In the genomic region with DNA sequence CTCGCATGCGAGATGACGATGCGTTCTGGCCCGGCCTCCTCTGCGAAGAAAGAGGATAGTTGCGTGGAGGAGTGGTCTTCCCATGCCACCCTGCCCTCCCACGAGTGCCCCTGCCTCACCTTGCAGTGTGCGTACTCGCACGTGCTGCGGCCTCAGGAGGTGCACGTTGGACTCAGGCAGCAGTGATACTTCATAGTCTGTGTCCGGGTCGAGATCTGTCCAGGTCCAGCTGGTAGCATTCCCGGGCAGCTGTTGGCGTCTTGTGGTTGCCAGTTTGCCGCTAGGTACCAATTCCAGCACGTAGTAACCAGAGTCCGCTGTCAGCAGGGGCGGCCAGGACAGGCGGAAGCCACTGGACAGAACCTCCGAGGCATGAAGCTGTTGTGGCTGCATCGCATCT, we compare ENCODE assay signal across 8 mouse cellular contexts. TPM values are rescaled to one million over a fixed set of nuclear protein-coding genes. Genes with fewer than 3 reads are reported as not detected.
DNase-seq lines count a peak whose midpoint lies in the region; ATAC-seq and TF ChIP-seq lines count a peak whose summit lies in the region.

No protein-coding gene starts in this region.

- DNase-seq in MEL (ENCODE audit: low read depth, low spot score): no peak
- DNase-seq in hindbrain, embryonic 10.5 days (ENCODE audit: low spot score): no peak
- no peak for DNase-seq in liver, embryonic 14.5 days (ENCODE audit: low read depth in 3 of 3, low spot score in 3 of 3)
- no peak for DNase-seq in left cerebral cortex, postnatal 14 days (ENCODE audit: low spot score in 2 of 2)
- DNase-seq in left cerebral cortex, adult 11 months (ENCODE audit: low spot score): no peak

- H3K4me3 ChIP-seq in erythroblast, embryonic 14.5 days (replicated peaks): peak overlapping the region; percentile 72
- H3K4me3 ChIP-seq in MEL (ENCODE audit: control insufficient read depth in 1 of 2, insufficient read depth in 1 of 2, low read depth in 2 of 2, low read length in 2 of 2): peak overlapping the region in 1 of 2 experiments; percentile 84; a peak in 1 of 4 replicates
- peak overlapping the region; percentile 57 for H3K4me3 ChIP-seq in hindbrain, embryonic 10.5 days
- peak overlapping the region in 1 of 2 experiments; percentile 55; a peak in 2 of 4 replicates for H3K4me3 ChIP-seq in liver, embryonic 14.5 days (ENCODE audit: insufficient read depth in 1 of 2, low read depth in 2 of 2, low read length in 2 of 2)

- no peak for TF ChIP-seq CTCF in MEL (IDR thresholded peaks at IDR 0.05 in 2 of 3, conservative IDR thresholded peaks at IDR 0.05 in 1 of 3; ENCODE audit: control insufficient read depth in 1 of 3, insufficient read depth in 1 of 3, low read depth in 2 of 3, low read length in 3 of 3, poor library complexity in 1 of 3, severe bottlenecking in 1 of 3)
- TF ChIP-seq CTCF in liver, embryonic 14.5 days (IDR thresholded peaks at IDR 0.05; ENCODE audit: low read depth): no peak

- peaks cover 27% of the 10 kb centered on the region for H3K4me1 ChIP-seq in erythroblast, embryonic 14.5 days (ENCODE audit: control insufficient read depth)
- peaks cover 0 to 17% of the 10 kb centered on the region in 2 experiments; a peak in 2 of 4 replicates for H3K4me1 ChIP-seq in MEL (ENCODE audit: control insufficient read depth in 1 of 2, insufficient read depth in 2 of 2, low read length in 2 of 2)
- peaks cover 52% of the 10 kb centered on the region for H3K4me1 ChIP-seq in hindbrain, embryonic 10.5 days (replicated peaks)
- 0 out of 4 replicates have a peak, but pooled peaks cover 0 to 4% of the 10 kb centered on the region in 2 experiments for H3K4me1 ChIP-seq in liver, embryonic 14.5 days (replicated peaks; ENCODE audit: control insufficient read depth in 2 of 2, insufficient read depth in 2 of 2, low read length in 1 of 2)

- no peaks in the 10 kb centered on the region for H3K36me3 ChIP-seq in erythroblast, embryonic 14.5 days (ENCODE audit: control insufficient read depth)
- H3K36me3 ChIP-seq in MEL (ENCODE audit: control insufficient read depth in 1 of 2, insufficient read depth in 2 of 2, low read length in 2 of 2): peaks cover 0 to 2% of the 10 kb centered on the region in 2 experiments; a peak in 1 of 4 replicates
- H3K36me3 ChIP-seq in hindbrain, embryonic 10.5 days: no peaks in the 10 kb centered on the region
- H3K36me3 ChIP-seq in liver, embryonic 14.5 days (replicated peaks; ENCODE audit: control insufficient read depth, insufficient read depth, low read depth): no peaks in the 10 kb centered on the region

- H3K9me3 ChIP-seq in erythroblast, embryonic 14.5 days (ENCODE audit: control insufficient read depth, low read length): no peaks in the 10 kb centered on the region
- no peaks in the 10 kb centered on the region for H3K9me3 ChIP-seq in MEL (replicated peaks; ENCODE audit: insufficient read depth, low read length)
- H3K9me3 ChIP-seq in hindbrain, embryonic 10.5 days: no peaks in the 10 kb centered on the region
- no peaks in the 10 kb centered on the region for H3K9me3 ChIP-seq in liver, embryonic 14.5 days (ENCODE audit: control insufficient read depth, low read length)

- TF ChIP-seq EP300 in MEL (IDR thresholded peaks at IDR 0.05; ENCODE audit: low read depth in 1 of 2, low read length in 2 of 2): no peak
- TF ChIP-seq EP300 in liver, embryonic 14.5 days (IDR thresholded peaks at IDR 0.05; ENCODE audit: low read depth): no peak

- TF ChIP-seq POLR2A in MEL (IDR thresholded peaks at IDR 0.05; ENCODE audit: control insufficient read depth in 1 of 2, insufficient read depth in 1 of 2, low read depth in 1 of 2, low read length in 2 of 2, poor library complexity in 1 of 2): no peak

- H3K9ac ChIP-seq in MEL (ENCODE audit: control insufficient read depth, low read depth, low read length, poor library complexity, severe bottlenecking): peak overlapping the region; percentile 97
- H3K9ac ChIP-seq in liver, embryonic 14.5 days (replicated peaks): no peak overlapping the region

- H3K79me2 ChIP-seq in MEL (ENCODE audit: control insufficient read depth, insufficient read depth, low read length, poor library complexity): peaks cover 3% of the 10 kb centered on the region; the same call in 1 of the 2 replicates

- peaks cover 47% of the 10 kb centered on the region for H3K27me3 ChIP-seq in erythroblast, embryonic 14.5 days (ENCODE audit: control insufficient read depth)
- H3K27me3 ChIP-seq in MEL (ENCODE audit: control insufficient read depth in 1 of 2, insufficient read depth in 2 of 2, low read length in 2 of 2): no peaks in the 10 kb centered on the region
- peaks cover 54% of the 10 kb centered on the region for H3K27me3 ChIP-seq in hindbrain, embryonic 10.5 days (ENCODE audit: insufficient read depth, poor library complexity, severe bottlenecking)
- H3K27me3 ChIP-seq in liver, embryonic 14.5 days (ENCODE audit: control insufficient read depth, insufficient read depth, low read length): peaks cover 24% of the 10 kb centered on the region

- intact Hi-C loops in left cerebral cortex, postnatal 14 days (cut with DNase I): no loop called here

- peak overlapping the region; percentile 86 for H3K4me2 ChIP-seq in liver, embryonic 14.5 days (ENCODE audit: low read depth)

- no peak for TF ChIP-seq RAD21 in MEL (IDR thresholded peaks at IDR 0.05; ENCODE audit: low read depth, low read length)

- no peak overlapping the region for H3K27ac ChIP-seq in MEL (ENCODE audit: control insufficient read depth, low read depth, low read length)
- H3K27ac ChIP-seq in hindbrain, embryonic 10.5 days: peak overlapping the region; percentile 89
- H3K27ac ChIP-seq in liver, embryonic 14.5 days: no peak overlapping the region

- WGBS in hindbrain, embryonic 10.5 days: 41% methylated on average over 24 of the region's 24 CpGs
- 47% methylated on average over 24 of the region's 24 CpGs for WGBS in liver, embryonic 14.5 days (ENCODE audit: insufficient replicate concordance)

- ATAC-seq in erythroblast, adult 5-6 weeks (replicated peaks; ENCODE audit: low FRiP score, poor library complexity, severe bottlenecking): no peak
- no peak for ATAC-seq in liver, embryonic 14.5 days (ENCODE audit: insufficient read depth)
- ATAC-seq in CD4-positive, CD25-positive, alpha-beta regulatory T cell, adult 4 months: no peak

RNA-seq across cellular contexts. Expression of gene Vwa1, which starts 3.9 kb away (rescaled TPM):
- polyA plus RNA-seq in erythroblast, embryonic 14.5 days (2012): 0.01 TPM in 1 of 2 replicates, not detected in the other
- not detected in 2 replicates for total RNA-seq in erythroblast, adult 5-6 weeks (2015; ENCODE audit: low replicate concordance)
- not detected in 2 replicates for total RNA-seq in erythroblast, adult 5-6 weeks (2017; ENCODE audit: low replicate concordance)
- total RNA-seq in MEL (2012; rRNA removed): 0.33 and 0.42 TPM in 2 replicates
- polyA plus RNA-seq in MEL (2012; ENCODE audit: insufficient read depth in 1 of 2, insufficient read length in 2 of 2, low read depth in 1 of 2, low replicate concordance in 2 of 2, missing spikeins in 1 of 2): under 1 TPM in 1 of 2 experiments, not detected in 1; 0.33 TPM
- 13.4 and 14.0 TPM in 2 replicates for polyA plus RNA-seq in hindbrain, embryonic 10.5 days (2016; fragmentation: Nextera tagmentation; extraction: Ambion mirVana)
- polyA plus RNA-seq in liver, embryonic 14.5 days (2012; rRNA removed): 0.13 and 0.15 TPM in 2 replicates
- polyA plus RNA-seq in liver, embryonic 14.5 days (2014; fragmentation: Nextera tagmentation; extraction: Ambion mirVana): 0.14 and 0.19 TPM in 2 replicates
- polyA plus RNA-seq in CD4-positive, CD25-positive, alpha-beta regulatory T cell, adult 4 months (2017; shearing (Covaris generic)): under 1 TPM in 1 of 2 experiments, not detected in 1; 0.23 TPM
- total RNA-seq in left cerebral cortex, postnatal 14 days (2021): 10 to 100 TPM; 16.3 to 17.0 TPM

RNA-seq across cellular contexts. Expression of gene Atad3a, which starts 9.7 kb away (rescaled TPM):
- 1.0 and 1.1 TPM in 2 replicates for polyA plus RNA-seq in erythroblast, embryonic 14.5 days (2012)
- 4.6 and 14.0 TPM in 2 replicates for total RNA-seq in erythroblast, adult 5-6 weeks (2015; ENCODE audit: low replicate concordance)
- 11.9 and 17.4 TPM in 2 replicates for total RNA-seq in erythroblast, adult 5-6 weeks (2017; ENCODE audit: low replicate concordance)
- 198 and 220 TPM in 2 replicates for total RNA-seq in MEL (2012; rRNA removed)
- polyA plus RNA-seq in MEL (2012; ENCODE audit: insufficient read depth in 1 of 2, insufficient read length in 2 of 2, low read depth in 1 of 2, low replicate concordance in 2 of 2, missing spikeins in 1 of 2): 100 to 1,000 TPM in 1 of 2 experiments, not detected in 1; 232 TPM
- polyA plus RNA-seq in hindbrain, embryonic 10.5 days (2016; fragmentation: Nextera tagmentation; extraction: Ambion mirVana): 110 and 124 TPM in 2 replicates
- polyA plus RNA-seq in liver, embryonic 14.5 days (2012; rRNA removed): 28.7 and 41.8 TPM in 2 replicates
- polyA plus RNA-seq in liver, embryonic 14.5 days (2014; fragmentation: Nextera tagmentation; extraction: Ambion mirVana): 31.2 and 38.7 TPM in 2 replicates
- polyA plus RNA-seq in CD4-positive, CD25-positive, alpha-beta regulatory T cell, adult 4 months (2017; shearing (Covaris generic)): 10 to 100 TPM; 22.9 to 32.9 TPM
- total RNA-seq in left cerebral cortex, postnatal 14 days (2021): 10 to 100 TPM; 52.3 to 53.2 TPM

RNA-seq across cellular contexts. Expression of gene Tmem88b, which starts 15.0 kb away (rescaled TPM):
- not detected in 2 replicates for polyA plus RNA-seq in erythroblast, embryonic 14.5 days (2012)
- total RNA-seq in erythroblast, adult 5-6 weeks (2015; ENCODE audit: low replicate concordance): 1.3 TPM in 1 of 2 replicates, not detected in the other
- total RNA-seq in erythroblast, adult 5-6 weeks (2017; ENCODE audit: low replicate concordance): 0.42 and 1.3 TPM in 2 replicates
- 0.10 and 0.19 TPM in 2 replicates for total RNA-seq in MEL (2012; rRNA removed)
- polyA plus RNA-seq in MEL (2012; ENCODE audit: insufficient read depth in 1 of 2, insufficient read length in 2 of 2, low read depth in 1 of 2, low replicate concordance in 2 of 2, missing spikeins in 1 of 2): under 1 TPM in 1 of 2 experiments, not detected in 1; 0.32 TPM
- polyA plus RNA-seq in hindbrain, embryonic 10.5 days (2016; fragmentation: Nextera tagmentation; extraction: Ambion mirVana): 0.31 and 0.67 TPM in 2 replicates
- polyA plus RNA-seq in liver, embryonic 14.5 days (2012; rRNA removed): 0.28 and 0.32 TPM in 2 replicates
- polyA plus RNA-seq in liver, embryonic 14.5 days (2014; fragmentation: Nextera tagmentation; extraction: Ambion mirVana): 0.04 and 0.11 TPM in 2 replicates
- not detected for polyA plus RNA-seq in CD4-positive, CD25-positive, alpha-beta regulatory T cell, adult 4 months (2017; shearing (Covaris generic))
- total RNA-seq in left cerebral cortex, postnatal 14 days (2021): 10 to 100 TPM in 1 of 2 experiments, 1 to 10 TPM in 1; 8.7 to 11.6 TPM

RNA-seq across cellular contexts. Expression of gene Ankrd65, which starts 19.6 kb away (rescaled TPM):
- 0.10 TPM in 1 of 2 replicates, not detected in the other for polyA plus RNA-seq in erythroblast, embryonic 14.5 days (2012)
- total RNA-seq in erythroblast, adult 5-6 weeks (2015; ENCODE audit: low replicate concordance): 2.5 TPM in 1 of 2 replicates, not detected in the other
- 1.7 and 4.3 TPM in 2 replicates for total RNA-seq in erythroblast, adult 5-6 weeks (2017; ENCODE audit: low replicate concordance)
- 0.12 TPM in 1 of 2 replicates, not detected in the other for total RNA-seq in MEL (2012; rRNA removed)
- polyA plus RNA-seq in MEL (2012; ENCODE audit: insufficient read depth in 1 of 2, insufficient read length in 2 of 2, low read depth in 1 of 2, low replicate concordance in 2 of 2, missing spikeins in 1 of 2): not detected
- polyA plus RNA-seq in hindbrain, embryonic 10.5 days (2016; fragmentation: Nextera tagmentation; extraction: Ambion mirVana): 0.18 TPM in 1 of 2 replicates, not detected in the other
- polyA plus RNA-seq in liver, embryonic 14.5 days (2012; rRNA removed): 0.02 and 0.03 TPM in 2 replicates
- not detected in 2 replicates for polyA plus RNA-seq in liver, embryonic 14.5 days (2014; fragmentation: Nextera tagmentation; extraction: Ambion mirVana)
- not detected for polyA plus RNA-seq in CD4-positive, CD25-positive, alpha-beta regulatory T cell, adult 4 months (2017; shearing (Covaris generic))
- total RNA-seq in left cerebral cortex, postnatal 14 days (2021): under 1 TPM in 1 of 2 experiments, not detected in 1; 0.31 TPM

RNA-seq across cellular contexts. Expression of gene Mrpl20, which starts 32.1 kb away (rescaled TPM):
- 1.9 and 2.3 TPM in 2 replicates for polyA plus RNA-seq in erythroblast, embryonic 14.5 days (2012)
- total RNA-seq in erythroblast, adult 5-6 weeks (2015; ENCODE audit: low replicate concordance): 33.0 and 33.8 TPM in 2 replicates
- total RNA-seq in erythroblast, adult 5-6 weeks (2017; ENCODE audit: low replicate concordance): 18.9 and 45.0 TPM in 2 replicates
- total RNA-seq in MEL (2012; rRNA removed): 301 and 346 TPM in 2 replicates
- polyA plus RNA-seq in MEL (2012; ENCODE audit: insufficient read depth in 1 of 2, insufficient read length in 2 of 2, low read depth in 1 of 2, low replicate concordance in 2 of 2, missing spikeins in 1 of 2): 100 to 1,000 TPM in 1 of 2 experiments, not detected in 1; 336 TPM
- polyA plus RNA-seq in hindbrain, embryonic 10.5 days (2016; fragmentation: Nextera tagmentation; extraction: Ambion mirVana): 252 and 253 TPM in 2 replicates
- polyA plus RNA-seq in liver, embryonic 14.5 days (2012; rRNA removed): 41.6 and 62.8 TPM in 2 replicates
- 197 and 200 TPM in 2 replicates for polyA plus RNA-seq in liver, embryonic 14.5 days (2014; fragmentation: Nextera tagmentation; extraction: Ambion mirVana)
- polyA plus RNA-seq in CD4-positive, CD25-positive, alpha-beta regulatory T cell, adult 4 months (2017; shearing (Covaris generic)): 100 to 1,000 TPM; 117 to 130 TPM
- total RNA-seq in left cerebral cortex, postnatal 14 days (2021): 100 to 1,000 TPM; 104 to 112 TPM

Comparison
In these comparisons a context has a peak if more than half of its experiments do, and no peak if none do; other contexts are left out.
1. RNA of gene Vwa1, which starts 3.9 kb away (polyA plus RNA-seq): 13.4 to 14.0 TPM in hindbrain, embryonic 10.5 days; 0.33 TPM in MEL, 0.23 TPM in CD4-positive, CD25-positive, alpha-beta regulatory T cell, adult 4 months, 0.13 to 0.19 TPM in liver, embryonic 14.5 days and 0.01 TPM in erythroblast, embryonic 14.5 days; every median in the first group is over 10 times any median in the second.
2. RNA of gene Atad3a, which starts 9.7 kb away (polyA plus RNA-seq): 232 TPM in MEL, 110 to 124 TPM in hindbrain, embryonic 10.5 days, 28.7 to 41.8 TPM in liver, embryonic 14.5 days and 22.9 to 32.9 TPM in CD4-positive, CD25-positive, alpha-beta regulatory T cell, adult 4 months; 1.0 to 1.1 TPM in erythroblast, embryonic 14.5 days; every median in the first group is over 10 times any median in the second.